Mouse (Mus musculus) hindbrain, embryonic 12.5 days (tissue): Measurements from ENCODE around the gene Siae. TPM values are rescaled to one million over a fixed set of nuclear protein-coding genes. Genes with fewer than 3 reads are reported as not detected.
A peak's percentile ranks its signal among the peaks of the same experiment; 100 is the strongest.

ENCODE experiments used
- ATAC-seq: fragments of 200-750 bp; cut with Nextera tagmentation; 2 replicates; pipeline ENCODE4 v1.8.0; 2017; ENCODE audit warnings: moderate TSS enrichment; ENCODE audit not compliant: low FRiP score
- H3K27ac ChIP-seq: fragments of 300-500 bp; sonication (generic); 2 replicates; pipeline ENCODE4 v1.5.1; 2016; ENCODE audit warnings: mild to moderate bottlenecking
- H3K27me3 ChIP-seq: fragments of 300-500 bp; sonication (generic); 2 replicates; pipeline ENCODE4 v1.6.1; 2016; ENCODE audit warnings: mild to moderate bottlenecking
- H3K36me3 ChIP-seq: fragments of 300-500 bp; sonication (generic); 2 replicates; pipeline ENCODE4 v1.6.1; 2016; ENCODE audit warnings: mild to moderate bottlenecking
- H3K4me1 ChIP-seq: fragments of 300-500 bp; sonication (generic); 2 replicates; pipeline ENCODE4 v1.6.1; 2016
- H3K4me2 ChIP-seq: fragments of 300-500 bp; sonication (generic); replicated peaks from 2 replicates; pipeline ENCODE4 v1.6.1; 2016; ENCODE audit warnings: mild to moderate bottlenecking
- H3K4me3 ChIP-seq: fragments of 300-500 bp; sonication (generic); 2 replicates; pipeline ENCODE4 v1.5.1; 2016; ENCODE audit warnings: mild to moderate bottlenecking
- H3K9ac ChIP-seq: fragments of 300-500 bp; sonication (generic); 2 replicates; pipeline ENCODE4 v1.6.1; 2016; ENCODE audit warnings: mild to moderate bottlenecking, moderate library complexity
- H3K9me3 ChIP-seq: fragments of 300-500 bp; sonication (generic); replicated peaks from 2 replicates; pipeline ENCODE4 v1.6.1; 2016; ENCODE audit warnings: mild to moderate bottlenecking
- WGBS: fragments of 180-500 bp; shearing (Covaris S2); methylation state at CpG from one replicate; pipeline ENCODE4 v1.1.7; 2016; 5-methylcytosine and 5-hydroxymethylcytosine counted together
- polyA plus RNA-seq: library from polyadenylated mRNA; unstranded; fragments of >200 nt; fragmentation: Nextera tagmentation; extraction: Ambion mirVana; gene quantifications from 2 replicates; pipeline ENCODE4 v1.2.1, GENCODE M21; 2016

Siae gene
- polyA plus RNA-seq, result 9.4 and 12.1 TPM in 2 replicates

DNA sequence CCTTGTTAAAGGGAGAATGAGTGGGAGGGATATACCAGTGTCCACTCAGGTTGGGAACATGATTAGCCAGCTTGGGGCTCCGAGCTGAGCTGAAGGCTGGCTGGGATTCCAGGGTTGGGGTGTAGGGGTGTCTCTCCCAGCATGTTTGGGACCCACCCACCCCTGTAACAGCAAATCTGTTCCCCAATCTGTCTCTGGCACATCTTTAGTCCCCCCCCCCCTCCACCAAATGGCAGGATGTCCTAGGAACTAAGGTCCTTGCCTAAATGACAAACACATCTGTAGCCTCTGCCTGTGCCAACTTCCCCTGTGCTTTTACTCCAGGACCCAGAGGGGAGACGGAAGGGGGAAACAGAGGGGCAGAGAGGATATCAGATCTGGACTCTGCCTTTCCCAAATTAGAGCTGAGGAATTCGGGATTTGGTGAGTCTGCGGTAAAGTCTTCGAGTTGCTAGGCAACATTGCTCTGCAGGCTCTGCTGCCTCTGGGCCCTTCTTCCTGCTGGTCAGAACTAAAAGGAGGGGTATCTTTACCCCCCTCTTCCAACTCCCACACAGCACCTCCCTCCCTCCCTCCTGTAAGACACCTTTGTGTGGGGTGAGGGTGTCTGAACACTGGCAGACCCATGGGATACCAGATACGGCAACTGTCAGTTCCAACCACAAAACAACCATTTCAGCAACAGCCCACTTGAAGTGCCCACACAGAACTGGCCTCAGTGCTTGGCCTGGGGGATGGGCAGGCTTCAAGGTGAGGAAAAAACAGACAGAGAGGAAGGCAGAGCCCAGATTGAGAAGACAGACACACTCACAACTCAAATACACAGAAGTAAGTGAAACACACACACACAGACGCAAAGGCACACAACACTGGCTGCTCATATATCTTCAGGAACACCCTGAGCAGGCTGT is at the start of gene Siae:
Gene Siae, plus strand, starts transcription at position 861 of the 911 bp plus-strand sequence.
- no peak within 1 kb of the TSS for H3K9ac ChIP-seq
- H3K27ac ChIP-seq, result no peak within 1 kb of the TSS
- no peaks in the 10 kb centered on the region for H3K36me3 ChIP-seq
- no peaks in the 10 kb centered on the region for H3K9me3 ChIP-seq
- H3K4me2 ChIP-seq, result no peak within 1 kb of the TSS
- WGBS, result 31% methylated on average over 7 of the region's 7 CpGs
- peaks cover 55% of the 10 kb centered on the region for H3K27me3 ChIP-seq
- no peak for ATAC-seq
- H3K4me3 ChIP-seq, result no peak within 1 kb of the TSS
- peaks cover 23% of the 10 kb centered on the region for H3K4me1 ChIP-seq

GRCm38 (mm10) chr9:37506023-37506422 is 49.5 kb upstream of the Siae start:
- 90% methylated on average over 1 of the region's 1 CpGs for WGBS
- no peaks in the 10 kb centered on the region; the same call in 1 of the 2 replicates for H3K9me3 ChIP-seq
- ATAC-seq, result no peak
- H3K4me1 ChIP-seq, result no peaks in the 10 kb centered on the region
- H3K27ac ChIP-seq, result no peak overlapping the region
- H3K4me3 ChIP-seq, result no peak overlapping the region
- H3K27me3 ChIP-seq, result no peaks in the 10 kb centered on the region
- H3K4me2 ChIP-seq, result no peak overlapping the region
- H3K9ac ChIP-seq, result no peak overlapping the region
- no peaks in the 10 kb centered on the region for H3K36me3 ChIP-seq

DNA sequence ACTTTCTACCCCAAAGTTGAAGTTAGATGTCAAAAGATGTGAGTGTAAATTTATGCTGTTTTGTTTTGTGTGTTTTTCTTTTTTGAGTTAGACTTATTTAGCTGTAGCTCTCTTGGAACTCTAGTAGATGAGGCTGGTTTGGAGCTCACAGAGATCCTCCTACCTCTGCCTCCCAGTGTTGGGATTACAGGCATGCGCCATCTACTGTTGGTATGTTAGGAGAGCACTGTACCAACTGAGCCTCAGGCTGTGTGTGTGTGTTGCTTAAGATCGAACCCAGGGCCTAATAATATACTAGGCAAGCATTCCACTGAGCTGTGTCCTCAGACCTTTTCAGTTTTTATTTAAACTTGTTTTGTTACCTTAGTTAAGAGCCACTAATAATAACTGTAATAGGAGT is 43.4 kb upstream of the Siae start:
- H3K4me1 ChIP-seq, result no peaks in the 10 kb centered on the region; the same call in 1 of the 2 replicates
- H3K9me3 ChIP-seq, result no peaks in the 10 kb centered on the region
- H3K9ac ChIP-seq, result no peak overlapping the region
- 95% methylated on average over 2 of the region's 2 CpGs for WGBS
- H3K36me3 ChIP-seq, result 0 out of 2 replicates have a peak, but pooled peaks cover 1% of the 10 kb centered on the region
- H3K27me3 ChIP-seq, result no peaks in the 10 kb centered on the region
- no peak overlapping the region for H3K4me3 ChIP-seq
- no peak for ATAC-seq
- no peak overlapping the region for H3K4me2 ChIP-seq
- no peak overlapping the region for H3K27ac ChIP-seq

DNA sequence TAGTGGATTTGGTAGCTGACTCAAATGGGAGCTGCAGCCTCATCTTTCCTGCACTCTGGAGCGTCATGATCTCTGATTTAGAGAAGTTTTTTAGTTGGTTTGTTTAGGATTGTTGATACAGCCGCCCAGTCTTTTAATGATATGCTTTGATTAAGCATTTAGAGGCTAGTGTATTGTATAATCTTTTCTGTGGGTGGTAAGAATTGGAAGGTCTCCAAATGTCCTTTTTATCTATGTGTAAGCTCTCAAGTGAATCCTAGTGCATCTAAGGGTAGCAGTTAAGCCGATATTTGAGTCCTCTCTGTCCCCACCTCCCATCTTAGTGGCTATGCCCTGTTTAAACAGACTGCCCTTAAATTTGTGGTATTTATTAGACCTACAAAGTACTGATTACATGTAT is 41.0 kb upstream of the Siae start:
- Histone ChIP-seq H3K4me2 (no peak overlapping the region), H3K4me1 (no peaks in the 10 kb centered on the region; the same call in 1 of the 2 replicates), H3K27me3 (no peaks in the 10 kb centered on the region), H3K36me3 (peaks cover 8% of the 10 kb centered on the region; the same call in 1 of the 2 replicates), H3K27ac (no peak overlapping the region), H3K9ac (no peak overlapping the region), H3K9me3 (no peaks in the 10 kb centered on the region), H3K4me3 (no peak overlapping the region)
- ATAC-seq, result no peak
- WGBS, result 83% methylated on average over 3 of the region's 3 CpGs

- H3K27me3 ChIP-seq, result no peaks in the 10 kb centered on the region
- WGBS, result 89% methylated on average over 1 of the region's 1 CpGs
- H3K4me3 ChIP-seq, result no peak overlapping the region
- H3K4me1 ChIP-seq, result no peaks in the 10 kb centered on the region; the same call in 1 of the 2 replicates
- H3K9me3 ChIP-seq, result no peaks in the 10 kb centered on the region
- peaks cover 26% of the 10 kb centered on the region for H3K36me3 ChIP-seq
- H3K9ac ChIP-seq, result no peak overlapping the region
- no peak overlapping the region for H3K27ac ChIP-seq
- no peak overlapping the region for H3K4me2 ChIP-seq
- ATAC-seq, result no peak
Measured at GRCm38 (mm10) chr9:37517467-37517866, 38.0 kb upstream of the Siae start.

GRCm38 (mm10) chr9:37518991-37519390 is 36.5 kb upstream of the Siae start:
- Histone ChIP-seq H3K27me3 (no peaks in the 10 kb centered on the region), H3K4me3 (no peak overlapping the region), H3K27ac (no peak overlapping the region), H3K36me3 (peaks cover 37% of the 10 kb centered on the region), H3K9me3 (no peaks in the 10 kb centered on the region), H3K9ac (no peak overlapping the region), H3K4me2 (no peak overlapping the region), H3K4me1 (no peaks in the 10 kb centered on the region; the same call in 1 of the 2 replicates)
- ATAC-seq, result no peak
- 93% methylated on average over 8 of the region's 8 CpGs for WGBS

DNA sequence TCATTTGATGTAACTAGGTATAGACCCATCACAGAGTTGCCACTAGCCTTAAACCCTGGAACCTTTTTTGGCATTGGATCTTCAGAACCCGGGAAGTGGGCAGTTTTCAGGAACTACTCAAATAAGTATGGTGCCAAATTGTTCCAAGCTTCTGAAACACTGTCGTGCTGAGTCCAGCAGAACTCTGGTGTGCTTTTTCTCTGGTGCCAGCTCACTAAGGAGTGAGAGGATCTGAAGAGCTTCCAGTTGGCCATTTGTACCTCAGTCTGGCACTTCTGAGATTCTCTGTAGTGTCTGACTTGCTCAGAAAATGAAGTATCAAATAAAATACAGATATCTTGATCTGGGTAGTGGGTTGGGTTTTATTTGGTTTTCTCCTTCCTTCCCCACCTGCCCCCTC is 35.5 kb upstream of the Siae start:
- ATAC-seq, result no peak

GRCm38 (mm10) chr9:37525461-37525860 is 30.0 kb upstream of the Siae start:
- Histone ChIP-seq H3K9ac (no peak overlapping the region), H3K9me3 (0 out of 2 replicates have a peak, but pooled peaks cover 3% of the 10 kb centered on the region), H3K36me3 (peaks cover 26% of the 10 kb centered on the region), H3K4me3 (no peak overlapping the region), H3K4me2 (no peak overlapping the region), H3K27ac (no peak overlapping the region), H3K27me3 (peaks cover 55% of the 10 kb centered on the region), H3K4me1 (peaks cover 17% of the 10 kb centered on the region)
- ATAC-seq, result no peak
- WGBS, result 94% methylated on average over 2 of the region's 2 CpGs

More for the DNA sequence above, 35.5 kb upstream of the Siae start:
- Histone ChIP-seq H3K4me3 (no peak overlapping the region), H3K9me3 (no peaks in the 10 kb centered on the region), H3K36me3 (peaks cover 39% of the 10 kb centered on the region), H3K27ac (no peak overlapping the region), H3K4me1 (no peaks in the 10 kb centered on the region; the same call in 1 of the 2 replicates), H3K4me2 (no peak overlapping the region), H3K9ac (no peak overlapping the region), H3K27me3 (peaks cover under 1% of the 10 kb centered on the region; the same call in 1 of the 2 replicates)
- WGBS, result 95% methylated on average over 2 of the region's 2 CpGs

DNA sequence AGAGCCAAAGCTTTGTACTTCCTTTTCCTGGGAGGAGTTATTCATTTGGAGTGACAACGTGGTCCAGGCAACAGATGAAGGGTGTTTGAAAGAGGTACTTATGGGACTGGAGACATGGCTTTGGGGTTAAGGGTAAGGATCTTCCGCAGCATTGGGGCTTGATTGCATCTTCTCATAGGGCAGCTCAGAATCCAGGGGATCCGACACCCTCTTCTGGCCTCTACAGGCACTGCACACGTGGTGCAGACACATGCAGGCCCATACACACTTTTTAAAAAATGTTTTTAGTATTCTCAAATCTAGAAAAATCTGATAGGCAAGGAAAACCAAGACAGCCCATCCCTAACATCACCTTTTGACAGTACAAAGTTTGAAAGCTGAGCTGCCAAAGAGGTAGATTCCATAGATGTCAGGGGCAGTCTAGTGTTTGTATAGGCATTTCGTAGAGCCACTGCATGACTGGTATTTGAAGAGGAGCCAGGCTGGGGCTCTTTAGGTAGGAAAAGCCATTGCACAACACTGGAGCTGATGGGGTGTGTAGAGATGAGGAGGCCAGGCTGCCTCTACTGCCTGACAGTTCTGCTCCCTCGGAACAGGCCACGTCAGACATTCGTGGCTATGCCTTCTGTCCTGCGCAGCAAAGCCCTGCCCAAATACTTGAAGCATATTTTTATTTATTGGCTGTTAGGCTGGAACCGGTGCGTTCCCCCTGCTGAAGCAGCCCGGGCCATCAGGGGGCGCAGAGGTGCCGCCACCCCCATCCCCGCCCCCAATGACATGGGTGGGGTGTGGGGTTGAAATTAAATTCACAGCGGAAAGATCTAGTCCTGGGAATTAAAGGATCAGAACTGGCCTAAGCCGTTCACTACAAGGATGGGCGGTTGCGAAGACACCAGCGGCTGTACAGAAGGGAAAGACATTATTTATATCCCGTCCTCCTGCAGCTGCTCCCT is 28.8 kb upstream of the Siae start:
- 24% methylated on average over 21 of the region's 21 CpGs for WGBS
- ATAC-seq, result peak; percentile 14
- 0 out of 2 replicates have a peak overlapping the region, but pooled peaks have one; percentile 30 for H3K4me2 ChIP-seq
- H3K4me1 ChIP-seq, result peaks cover 27% of the 10 kb centered on the region
- peaks cover 67% of the 10 kb centered on the region for H3K27me3 ChIP-seq
- H3K9ac ChIP-seq, result no peak overlapping the region
- no peak overlapping the region for H3K27ac ChIP-seq
- 0 out of 2 replicates have a peak overlapping the region, but pooled peaks have one; percentile 4 for H3K4me3 ChIP-seq
- peaks cover 18% of the 10 kb centered on the region for H3K36me3 ChIP-seq
- 0 out of 2 replicates have a peak, but pooled peaks cover 3% of the 10 kb centered on the region for H3K9me3 ChIP-seq

- Histone ChIP-seq H3K9me3 (0 out of 2 replicates have a peak, but pooled peaks cover 3% of the 10 kb centered on the region), H3K4me2 (peak within 1 kb of the TSS; percentile 30; the same call in 1 of the 2 replicates), H3K27me3 (peaks cover 74% of the 10 kb centered on the region), H3K4me1 (peaks cover 27% of the 10 kb centered on the region), H3K36me3 (peaks cover 15% of the 10 kb centered on the region), H3K4me3 (peak within 1 kb of the TSS; percentile 4; the same call in 1 of the 2 replicates), H3K9ac (no peak within 1 kb of the TSS), H3K27ac (no peak within 1 kb of the TSS)
- WGBS, result 4% methylated on average over 41 of the region's 41 CpGs
- ATAC-seq, result peak; percentile 18
Measured at GRCm38 (mm10) chr9:37527396-37528224, 27.9 kb upstream of the Siae start, which contains the start of gene Esam. TSS of gene Esam (plus strand) at chr9:37528078.
